Mouse (Mus musculus) brain, embryonic 14.5 days (tissue): ENCODE measurements at regions not wholly inside any gene's neighbourhood (a gene's known extent, or its start where the extent isn't known, plus 50 kb on each side); places are given as distances from the start of the nearest gene placed in this dataset.

Source experiments
- CTCF ChIP-seq: fragments of 200-500 bp; IDR thresholded peaks from 2 replicates; pipeline ENCODE4 v1.5.1; 2012; ENCODE audit warnings: inconsistent platforms, mild to moderate bottlenecking, moderate library complexity, borderline replicate concordance; ENCODE audit not compliant: insufficient read depth, insufficient read length; ENCODE audit errors: extremely low read depth
- POLR2A ChIP-seq: fragments of 200-500 bp; IDR thresholded peaks from 2 replicates; pipeline ENCODE4 v1.6.1; 2012; ENCODE audit warnings: mild to moderate bottlenecking, inconsistent platforms, borderline replicate concordance; ENCODE audit not compliant: poor library complexity, insufficient read depth, insufficient read length, severe bottlenecking; ENCODE audit errors: extremely low read depth

DNA sequence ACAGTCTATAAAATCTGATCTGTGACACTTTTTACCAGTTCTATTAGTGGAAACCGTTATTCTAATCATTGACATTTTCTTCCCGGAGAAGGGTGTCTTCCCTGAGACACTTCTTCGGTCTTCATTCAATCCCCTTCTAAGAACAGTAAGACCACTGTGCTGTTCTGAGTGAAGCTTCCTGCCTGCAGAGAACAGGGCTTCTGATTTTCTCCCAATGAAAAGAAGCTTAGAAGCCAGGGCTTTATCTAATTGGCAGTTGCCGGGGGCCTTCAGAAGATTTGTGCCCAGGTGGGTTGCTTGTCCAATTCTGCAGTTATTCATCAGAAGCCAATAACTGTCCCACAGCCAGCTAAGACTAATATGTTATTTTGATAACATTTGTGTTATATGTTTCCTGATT lies 1455.1 kb downstream of the Rapgef2 start:
- TF ChIP-seq CTCF (no peak), POLR2A (no peak)
